Mouse (Mus musculus): ENCODE measurements around the gene Fam19a1.

Gene Fam19a1

DNA sequence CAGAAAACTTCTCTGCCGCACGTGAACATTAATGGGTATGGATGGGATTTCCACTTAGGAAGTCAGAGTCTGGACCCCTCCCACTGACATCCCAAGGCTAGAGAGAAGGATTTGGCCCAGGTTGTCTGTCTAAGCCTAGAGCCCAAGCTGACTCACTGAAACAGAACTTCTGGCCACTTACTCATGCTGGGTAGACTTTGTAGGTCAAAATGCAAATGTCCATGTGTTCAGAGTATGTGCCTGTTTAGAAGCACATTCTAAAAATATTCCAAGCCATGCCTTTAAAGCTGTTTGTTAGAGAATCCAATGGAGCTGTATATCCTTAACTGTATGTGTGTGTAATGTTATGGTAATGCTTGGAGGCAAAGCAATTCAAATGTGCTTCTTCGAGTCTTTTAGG is 145.7 kb downstream of the Fam19a1 start:
- peak in 1 of 2 experiments; percentile 22 for DNase-seq (ENCODE audit: low spot score in 2 of 2)

DNA sequence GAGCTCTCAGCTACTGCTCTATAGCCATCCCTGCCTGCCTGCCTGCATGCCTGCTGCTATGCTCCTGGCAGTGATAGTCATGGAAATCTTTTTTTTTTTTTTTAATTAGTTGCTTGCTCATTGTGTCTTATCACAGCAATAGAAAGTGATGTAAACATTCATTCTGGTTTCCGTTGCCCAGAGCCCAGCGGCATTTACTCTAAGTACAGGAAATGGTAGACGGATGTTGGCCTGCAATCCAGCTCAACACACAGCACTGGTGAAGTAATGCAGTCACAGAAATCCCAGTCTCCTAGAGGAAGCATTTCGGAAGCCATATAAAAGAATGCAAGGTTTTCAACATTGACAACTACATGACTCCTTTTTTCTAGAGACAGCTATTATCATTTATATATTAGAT is 153.5 kb downstream of the Fam19a1 start:
- peak in 1 of 2 experiments; percentile 30 for DNase-seq (ENCODE audit: low spot score in 2 of 2)

DNA sequence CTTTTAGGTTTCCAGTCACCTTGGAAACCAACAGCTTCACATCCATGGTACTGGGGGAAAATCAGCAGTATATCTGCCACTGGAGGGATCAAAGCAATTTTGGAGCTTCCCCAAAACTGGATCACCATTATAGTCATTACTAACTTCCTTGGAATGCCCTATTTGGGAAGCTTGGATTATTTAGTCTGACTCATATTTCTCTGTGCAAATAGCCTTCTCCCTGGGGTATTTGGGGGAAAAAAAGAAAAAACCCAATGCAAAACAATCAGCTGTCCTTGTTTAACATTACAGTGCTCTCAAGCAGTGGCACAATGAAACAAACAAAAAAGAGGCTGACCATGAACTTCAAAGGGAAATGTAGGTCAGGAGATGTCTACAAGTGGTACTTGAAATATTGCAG is 155.8 kb downstream of the Fam19a1 start:
- DNase-seq (ENCODE audit: low spot score in 2 of 2), result no peak

DNA sequence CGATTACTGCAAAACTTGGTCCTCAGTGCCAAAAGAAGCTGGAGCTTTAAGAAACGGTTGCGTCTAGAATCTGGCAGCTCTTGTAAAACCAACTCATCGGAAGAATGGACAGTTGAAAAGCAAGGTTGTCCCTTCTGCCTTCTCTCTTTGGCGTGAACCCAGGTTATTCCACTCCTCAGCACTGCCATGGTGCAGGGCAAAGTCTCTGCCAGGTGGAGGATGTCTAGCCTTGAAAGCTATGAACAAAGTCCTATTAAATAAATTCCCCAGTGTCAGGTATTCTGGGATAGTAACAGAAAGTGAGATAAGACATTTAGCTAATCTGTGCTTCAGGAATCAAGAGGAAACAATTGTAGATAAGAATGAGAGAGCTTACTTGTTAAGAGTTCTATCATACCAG is 157.5 kb downstream of the Fam19a1 start:
- DNase-seq (ENCODE audit: low spot score in 2 of 2), result no peak

DNA sequence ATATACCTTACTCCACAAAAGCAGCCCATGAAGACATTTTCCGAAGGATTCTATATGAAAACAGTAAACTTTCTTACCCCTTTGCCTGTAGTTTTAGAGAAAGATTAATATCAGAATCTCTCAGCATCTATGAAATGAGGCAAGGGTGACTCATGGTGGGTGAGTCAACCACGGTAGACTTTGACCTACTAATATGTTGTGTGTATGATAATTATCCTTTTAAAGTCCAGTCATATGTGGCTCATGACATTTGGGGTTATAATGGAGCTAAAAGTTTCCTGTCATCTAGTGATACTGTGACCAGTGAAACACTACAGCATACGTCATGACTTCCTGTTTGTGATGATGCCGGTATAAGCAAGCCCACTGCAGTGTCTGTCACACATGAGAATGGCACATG is 170.8 kb downstream of the Fam19a1 start:
- no peak for DNase-seq (ENCODE audit: low spot score in 2 of 2)

DNA sequence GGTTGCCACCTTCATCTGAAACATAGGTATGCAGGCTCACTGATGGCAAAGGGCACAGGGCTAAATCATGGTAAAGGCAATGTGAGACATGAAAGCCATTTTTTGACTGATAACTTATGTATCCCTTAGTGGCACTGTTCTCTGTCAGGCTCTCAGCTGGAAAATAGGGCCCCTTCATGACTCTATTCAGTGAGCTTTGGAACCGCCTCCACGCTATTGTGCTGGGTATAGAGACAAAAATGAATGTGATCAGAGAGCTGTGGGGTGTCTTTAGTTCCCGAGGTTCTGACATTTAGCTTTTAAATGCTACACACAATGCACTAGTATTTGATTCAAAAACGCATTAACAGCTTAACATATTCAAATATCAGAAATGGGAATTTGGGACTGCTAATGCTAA is 171.6 kb downstream of the Fam19a1 start:
- DNase-seq (ENCODE audit: low spot score in 2 of 2), result no peak

DNA sequence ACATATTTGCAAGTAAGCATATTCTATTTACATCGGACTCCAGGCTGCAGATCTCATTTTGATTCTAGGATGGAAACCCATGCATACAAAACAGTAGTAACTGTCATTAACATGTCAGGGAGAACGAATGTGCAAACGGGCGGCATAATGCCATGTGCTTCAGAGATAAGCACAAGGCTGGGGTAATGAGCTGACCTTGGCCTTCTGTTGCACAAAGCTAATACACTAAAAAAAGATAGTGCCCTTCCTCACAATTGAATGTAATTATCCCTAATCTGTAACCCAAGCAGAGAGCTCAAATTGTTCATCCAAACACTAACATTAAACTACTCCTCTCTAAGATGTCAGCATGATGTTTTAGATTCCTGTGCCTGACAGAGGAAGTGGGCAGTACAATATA is 173.3 kb downstream of the Fam19a1 start:
- no peak for DNase-seq (ENCODE audit: low spot score in 2 of 2)

DNA sequence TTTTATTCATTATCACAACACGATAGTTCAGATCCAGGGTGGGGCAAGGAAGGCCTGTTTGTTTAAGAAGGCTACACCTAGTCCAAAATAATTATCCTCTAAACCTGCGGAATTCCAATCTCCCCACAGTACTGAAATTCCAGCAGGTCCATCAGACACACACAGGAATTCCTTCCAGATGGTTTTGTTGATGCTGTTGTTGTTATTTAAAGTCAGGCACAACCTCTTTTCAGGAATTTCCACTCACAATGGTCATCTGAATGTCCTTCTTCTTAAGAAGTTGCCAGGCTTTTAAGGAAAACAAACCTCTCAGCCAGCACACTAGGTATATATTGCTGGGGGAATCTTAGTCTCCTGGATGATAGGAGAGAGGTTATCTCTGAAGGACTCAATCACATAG is 174.4 kb downstream of the Fam19a1 start:
- no peak for DNase-seq (ENCODE audit: low spot score in 2 of 2)

DNA sequence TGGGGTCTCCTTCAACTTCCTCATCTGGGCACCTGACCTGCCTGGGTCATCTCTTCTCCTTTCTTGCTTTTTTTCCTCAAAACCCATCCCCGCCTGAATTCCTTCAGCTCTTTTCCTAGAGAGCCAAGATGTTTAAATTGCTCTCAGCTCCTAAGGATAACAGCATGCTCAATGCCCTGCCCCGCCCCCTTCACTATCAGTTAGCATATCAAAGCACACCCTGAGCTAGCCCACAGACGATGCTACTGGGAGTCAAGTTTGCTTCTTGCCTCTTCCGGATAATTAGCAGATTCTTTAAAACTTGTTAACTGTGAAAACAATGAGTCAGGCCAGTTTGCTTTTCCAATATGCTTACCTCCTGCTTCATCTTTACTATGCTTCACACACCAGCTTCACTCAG is 176.7 kb downstream of the Fam19a1 start:
- DNase-seq (ENCODE audit: low spot score in 2 of 2), result no peak

DNA sequence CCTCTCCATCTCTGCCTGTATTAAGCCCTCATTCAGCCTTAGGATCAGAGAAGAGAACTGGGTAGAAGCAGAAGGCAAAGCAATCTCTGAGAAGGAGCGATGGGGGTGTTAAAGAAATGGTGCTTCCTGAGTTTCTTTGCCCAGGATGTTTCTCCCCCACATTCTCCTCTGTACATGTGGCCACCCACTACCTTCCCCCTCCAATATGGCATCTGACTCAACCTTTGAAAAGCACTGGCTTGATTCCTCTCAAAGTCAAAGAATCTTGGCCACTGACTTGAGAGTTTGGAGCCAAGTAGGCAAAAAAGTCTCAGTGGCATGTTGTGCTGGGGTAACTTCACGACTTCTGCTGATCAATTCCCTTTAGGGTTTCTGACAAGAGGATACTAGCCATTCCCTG is 234.5 kb downstream of the Fam19a1 start:
- no peak for DNase-seq (ENCODE audit: low spot score in 2 of 2)

DNA sequence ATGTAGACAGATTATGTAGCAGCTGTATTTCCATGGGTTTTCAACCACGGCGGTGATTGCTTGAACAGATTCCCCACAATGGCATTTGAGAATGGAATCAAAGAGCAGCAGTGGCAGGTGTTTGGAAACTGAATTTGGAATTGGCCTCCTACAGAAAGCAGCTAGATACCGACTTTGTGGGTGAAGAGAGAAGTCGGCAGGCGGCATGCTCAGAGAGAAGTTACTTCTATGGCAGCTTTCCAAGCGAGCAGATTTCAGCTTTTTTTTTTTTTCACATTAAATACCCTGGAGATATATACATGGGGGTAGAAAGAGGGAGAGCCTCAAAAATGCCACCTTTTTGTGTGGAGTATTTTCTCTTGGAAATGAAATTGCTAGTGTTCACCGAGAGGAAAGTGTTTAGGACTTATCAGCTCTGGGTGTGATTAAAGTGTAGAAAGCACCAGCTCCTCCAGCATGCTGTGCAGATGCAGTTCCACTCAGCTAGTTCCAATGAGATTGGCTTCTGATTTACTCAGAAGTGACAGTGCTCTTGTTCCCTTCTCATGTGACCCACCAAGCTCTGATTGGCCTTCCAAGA is 236.6 kb downstream of the Fam19a1 start:
- no peak for DNase-seq (ENCODE audit: low spot score in 2 of 2)

DNA sequence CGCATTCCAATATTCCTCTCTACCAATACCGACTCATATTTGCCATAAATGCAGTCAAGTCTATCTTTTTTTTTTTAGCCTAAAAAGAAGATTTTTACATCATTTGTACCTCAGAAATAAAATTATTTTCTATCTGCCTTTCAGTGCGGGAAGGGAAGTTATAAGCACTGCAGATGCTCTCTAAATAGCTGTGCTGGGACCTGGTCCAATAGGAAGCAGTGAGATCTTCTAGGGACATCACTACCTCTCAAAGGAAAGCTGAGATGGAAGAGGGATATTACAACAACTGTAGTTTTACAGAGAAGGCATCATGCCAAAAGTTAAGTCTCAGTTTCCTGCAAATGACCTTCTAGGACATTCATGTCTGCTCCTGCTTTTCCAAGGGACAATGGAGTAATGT is 256.6 kb downstream of the Fam19a1 start:
- DNase-seq (ENCODE audit: low spot score in 2 of 2), result no peak

DNA sequence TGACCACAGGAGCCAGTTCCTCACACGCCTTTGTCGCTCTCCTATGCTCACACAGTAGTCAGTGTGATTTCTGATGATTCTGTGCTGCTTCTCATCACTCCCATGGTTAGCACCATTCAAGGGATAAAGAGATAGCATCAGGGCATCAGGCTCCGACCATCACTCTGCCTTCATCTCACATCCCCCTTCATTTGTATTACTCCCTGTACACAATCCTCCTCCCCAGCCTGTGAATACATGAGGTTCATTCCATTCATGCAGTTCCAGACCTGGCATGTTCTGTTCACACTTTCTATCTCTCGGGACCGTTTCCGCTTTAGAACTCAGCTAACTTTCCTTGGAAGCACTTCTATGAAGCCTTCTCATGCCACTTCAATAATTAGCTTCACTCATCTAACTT is 259.9 kb downstream of the Fam19a1 start:
- DNase-seq (ENCODE audit: low spot score in 2 of 2), result no peak

DNA sequence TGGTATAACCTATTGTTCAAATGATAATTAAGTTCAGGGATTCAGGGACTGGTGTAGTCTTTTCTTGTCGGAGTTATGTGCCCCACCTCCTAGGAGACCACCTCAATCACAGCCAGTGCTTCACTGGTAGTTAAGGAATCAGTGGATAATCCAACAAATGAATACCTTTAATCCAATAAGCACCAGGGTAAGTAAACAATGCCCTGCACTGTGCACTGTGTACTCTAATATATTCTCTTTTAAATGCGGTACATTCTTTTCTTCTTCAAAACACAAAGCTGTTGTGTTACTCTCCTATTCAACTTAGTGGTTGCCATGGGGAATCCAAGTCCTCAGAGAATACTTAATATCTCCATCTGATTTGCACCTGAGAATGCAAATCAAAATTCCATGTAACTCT is 260.3 kb downstream of the Fam19a1 start:
- no peak for DNase-seq (ENCODE audit: low spot score in 2 of 2)

DNA sequence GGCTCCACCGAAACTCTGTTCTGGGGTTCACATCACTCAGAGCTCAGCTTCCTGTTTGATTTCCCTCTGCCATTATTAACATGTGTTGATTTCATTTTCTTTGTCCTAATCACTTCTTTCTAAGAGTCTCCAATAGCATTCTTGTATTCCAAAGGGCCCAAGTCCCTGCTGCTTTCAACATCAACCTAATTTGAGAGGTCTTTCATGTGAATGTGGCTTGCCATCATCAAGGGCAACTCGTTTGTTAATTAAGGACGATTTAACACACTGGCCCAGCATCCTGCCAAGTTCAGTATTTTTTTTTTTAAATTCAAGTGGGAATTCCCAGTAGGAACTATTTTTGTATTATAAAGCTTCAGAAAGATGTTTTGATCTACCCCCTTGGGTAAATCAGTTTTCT is 263.8 kb downstream of the Fam19a1 start:
- no peak for DNase-seq (ENCODE audit: low spot score in 2 of 2)

DNA sequence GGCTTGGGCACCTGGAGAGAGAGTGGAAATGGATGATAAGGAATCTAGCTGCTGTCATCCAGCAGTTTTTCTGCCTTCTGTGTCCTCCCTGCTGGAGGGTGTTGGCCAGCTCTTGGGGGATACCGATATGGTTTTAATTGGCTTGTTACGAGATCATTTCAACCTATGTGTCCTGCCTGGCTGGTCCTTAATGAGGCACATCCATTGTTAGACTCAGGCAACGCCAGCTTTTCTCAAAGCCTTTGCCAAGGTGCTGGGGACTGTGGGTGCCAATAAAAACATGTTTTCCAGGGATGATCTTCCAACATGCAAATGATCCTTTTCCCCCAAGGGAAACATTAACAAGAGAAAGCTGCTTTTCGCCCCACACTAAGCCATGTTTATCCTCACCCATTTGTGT is 266.3 kb downstream of the Fam19a1 start:
- no peak for DNase-seq (ENCODE audit: low spot score in 2 of 2)

DNA sequence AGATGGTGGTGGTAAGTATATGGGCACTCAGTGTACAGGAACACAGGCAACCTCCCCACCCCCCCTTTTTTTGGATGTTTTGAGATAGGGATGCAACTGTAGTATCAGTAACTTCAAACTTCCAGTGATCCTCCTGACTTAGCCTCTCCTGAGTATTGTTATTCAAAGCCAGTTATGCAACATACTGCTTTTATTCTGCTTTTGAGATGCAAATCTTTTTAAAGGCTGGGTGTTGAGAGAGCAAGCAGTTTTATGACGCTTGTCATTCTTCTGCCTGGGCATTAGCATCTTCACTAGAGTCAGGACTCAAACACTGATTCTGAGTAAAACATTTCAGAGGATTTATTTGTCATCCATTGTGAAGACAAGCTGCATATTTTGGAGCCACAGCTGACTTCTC is 271.5 kb downstream of the Fam19a1 start:
- no peak for DNase-seq (ENCODE audit: low spot score in 2 of 2)

DNA sequence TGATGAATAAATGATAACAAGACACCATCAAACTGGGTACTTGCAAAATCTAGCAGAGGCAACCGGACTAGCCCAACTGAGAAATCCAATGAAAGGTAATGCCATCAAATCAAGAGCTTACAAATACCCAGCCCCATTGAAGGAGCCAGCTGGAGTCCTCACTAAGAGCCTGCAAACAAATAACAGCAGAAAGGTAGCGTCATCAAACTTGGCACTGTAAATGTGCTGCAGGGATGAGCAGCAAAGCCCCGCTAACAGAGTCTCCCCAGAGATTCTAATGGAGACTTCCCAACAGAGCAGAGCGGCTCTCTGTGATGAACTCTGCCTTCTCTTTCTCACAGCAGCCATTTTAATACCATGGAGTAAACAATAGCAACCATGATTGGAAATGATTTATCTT is 305.9 kb downstream of the Fam19a1 start:
- DNase-seq (ENCODE audit: low spot score in 2 of 2), result no peak

DNA sequence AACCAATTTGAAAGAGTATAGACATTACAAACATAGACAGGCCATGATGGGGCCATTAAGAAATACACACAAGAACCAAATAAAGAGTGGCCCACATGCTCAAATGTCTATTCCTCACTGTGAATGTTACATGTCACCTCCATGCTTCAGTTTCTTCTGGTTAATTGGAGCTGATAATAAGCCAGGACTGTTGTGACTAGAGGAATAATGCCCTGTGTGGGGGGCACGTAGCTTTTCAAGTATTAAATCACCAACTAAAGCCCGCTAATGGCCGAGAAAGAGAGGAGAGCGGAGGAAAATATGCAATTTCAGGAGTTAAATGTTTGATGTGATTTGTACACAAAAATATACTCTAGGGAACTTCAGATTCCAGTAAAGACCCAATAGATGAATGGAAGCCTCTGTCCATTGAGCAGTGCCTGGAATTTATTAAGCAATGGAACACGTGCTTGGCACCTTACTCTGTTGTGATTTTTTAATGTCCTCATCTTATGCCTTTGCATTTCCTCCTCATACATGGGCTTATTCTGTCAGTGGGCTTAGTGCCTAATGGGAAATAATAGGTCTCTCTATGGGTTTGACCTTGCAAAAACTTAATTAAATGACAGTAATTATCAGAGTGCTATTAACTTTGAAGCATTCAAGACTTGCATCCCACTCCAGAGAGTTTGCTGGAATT is 306.9 kb downstream of the Fam19a1 start:
- DNase-seq (ENCODE audit: low spot score in 2 of 2), result no peak

DNA sequence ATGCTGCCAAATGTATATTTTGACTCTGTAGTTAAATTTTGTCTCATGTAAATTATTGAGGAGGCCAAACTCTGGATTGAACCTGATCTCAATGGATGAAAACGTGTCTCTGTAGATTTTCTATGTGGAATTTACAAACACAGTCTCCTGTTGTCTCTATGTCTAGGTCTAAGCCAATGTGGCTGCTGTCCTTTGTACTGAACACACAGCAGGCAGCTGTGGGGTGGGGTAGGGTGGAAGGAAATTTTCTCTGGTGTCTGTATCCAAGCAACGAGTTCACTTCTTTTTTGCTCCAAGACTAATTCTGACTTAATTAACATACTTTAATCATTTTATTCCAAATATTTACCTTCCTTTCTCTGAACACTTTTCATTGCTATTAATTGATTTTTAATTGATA is 307.6 kb downstream of the Fam19a1 start:
- no peak for DNase-seq (ENCODE audit: low spot score in 2 of 2)

DNA sequence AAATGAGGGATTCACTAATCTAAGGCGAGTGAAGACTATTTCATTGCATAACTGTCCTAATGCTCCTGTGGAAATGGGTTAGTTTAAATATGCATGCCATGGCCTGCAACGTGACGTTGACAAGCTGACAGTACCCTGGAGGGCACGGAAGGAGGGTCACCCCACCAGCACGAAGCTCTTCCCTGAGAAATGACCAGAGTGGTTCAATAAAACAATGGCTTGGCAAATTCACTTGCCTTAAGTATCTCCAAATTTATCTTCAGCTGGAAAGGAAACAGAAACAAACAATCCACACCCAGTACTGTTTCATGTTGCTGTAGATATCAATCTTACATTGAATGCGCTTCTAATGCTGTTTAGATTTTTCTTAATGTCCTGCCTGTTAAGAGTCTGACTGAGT is 316.4 kb downstream of the Fam19a1 start:
- DNase-seq (ENCODE audit: low spot score in 2 of 2), result no peak

DNA sequence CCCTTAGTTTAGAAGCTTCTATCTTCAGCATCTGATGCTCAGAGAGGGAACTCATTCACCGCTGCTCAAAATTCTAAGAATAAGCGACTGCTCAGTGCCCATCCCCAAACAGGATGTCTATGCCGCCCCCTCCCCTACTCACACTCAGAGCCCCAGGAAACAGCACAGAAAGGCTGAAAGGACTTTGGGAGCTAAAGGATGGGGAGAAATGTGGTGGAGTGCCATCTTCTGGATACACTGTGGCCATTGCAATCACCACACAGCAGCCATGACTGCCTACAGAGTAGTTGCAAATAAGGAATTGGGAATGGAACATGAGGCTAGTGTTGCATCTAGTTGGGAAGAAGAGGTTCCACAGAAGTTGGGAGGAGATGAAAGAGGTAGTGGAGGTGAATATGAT is 319.4 kb downstream of the Fam19a1 start:
- DNase-seq (ENCODE audit: low spot score in 2 of 2), result no peak

DNA sequence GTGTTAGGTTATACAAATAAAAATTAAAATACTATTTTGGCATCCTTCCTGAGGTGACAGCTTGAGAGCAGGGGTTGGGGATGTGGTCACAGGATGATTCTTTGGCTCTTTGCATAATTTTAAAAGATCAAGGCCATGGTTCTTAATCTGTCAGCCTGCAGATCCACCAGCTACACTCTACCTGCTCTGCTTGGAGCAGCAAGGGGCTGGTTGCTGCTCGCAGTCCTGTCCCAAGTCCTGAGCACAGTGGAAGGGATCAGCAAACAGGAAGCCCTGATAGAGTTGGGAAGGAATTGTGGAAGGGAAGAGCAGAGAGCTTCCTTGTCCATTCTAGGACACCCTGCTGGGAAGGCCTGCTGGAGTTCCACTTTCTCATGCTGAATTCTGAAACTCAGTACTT is 320.9 kb downstream of the Fam19a1 start:
- DNase-seq (ENCODE audit: low spot score in 2 of 2), result no peak

DNA sequence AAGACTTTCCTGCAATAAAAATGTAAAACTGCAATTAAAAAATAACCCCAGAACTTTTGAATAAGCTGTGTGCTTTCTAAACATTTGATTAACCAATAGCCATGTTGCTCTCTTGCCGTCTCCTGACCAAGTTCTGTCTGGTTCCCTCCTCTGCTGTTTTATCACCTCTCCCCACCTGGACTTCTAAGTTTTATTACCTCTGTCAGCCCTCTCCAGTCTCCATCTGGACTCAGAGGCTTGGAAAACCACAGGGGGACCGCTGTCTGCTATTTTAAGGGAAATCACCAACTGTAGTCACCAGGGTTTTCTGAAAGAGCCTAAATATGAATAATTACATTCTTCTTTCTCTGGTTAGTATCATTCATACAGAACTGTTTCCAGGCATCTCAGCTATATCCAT is 322.6 kb downstream of the Fam19a1 start:
- no peak for DNase-seq (ENCODE audit: low spot score in 2 of 2)

Measured in spleen, postnatal 4 days (tissue).